Mouse (Mus musculus): Measurements from ENCODE around the gene Cdkn1b. TPM values are rescaled to one million over a fixed set of nuclear protein-coding genes. Genes with fewer than 3 reads are reported as not detected.
A peak's percentile ranks its signal among the peaks of the same experiment; 100 is the strongest.

The Cdkn1b gene
- total RNA-seq, 1 experiment from 2014 or later = 98.0 TPM

DNA sequence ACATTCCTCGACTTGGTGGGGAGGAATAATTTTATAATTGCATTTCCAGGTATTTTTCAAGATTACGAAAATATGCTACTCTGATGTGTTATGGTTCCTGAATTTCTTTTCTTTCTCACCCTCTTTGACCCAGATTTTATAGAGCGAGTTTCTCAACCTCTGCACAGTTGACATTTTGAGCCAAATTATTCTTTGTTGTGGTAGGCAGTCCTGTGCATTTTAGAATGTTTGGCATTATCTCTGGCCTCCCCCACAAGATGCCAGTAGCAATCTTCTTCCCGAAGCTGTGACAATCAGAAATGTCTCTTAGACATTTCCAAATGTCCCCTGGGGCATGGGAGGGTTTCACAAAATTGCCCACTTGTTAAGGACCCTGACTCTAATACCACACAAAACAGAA lies 3.5 kb downstream of the Cdkn1b start:
- no peak for ATAC-seq (replicated peaks in 1 of 2; ENCODE audit: insufficient read depth in 1 of 2, low FRiP score in 2 of 2, low TSS enrichment in 1 of 2, low read depth in 1 of 2, poor library complexity in 2 of 2, severe bottlenecking in 2 of 2)

GRCm38 (mm10) chr6:134924262-134924661 lies 4.1 kb downstream of the Cdkn1b start:
- no peak for ATAC-seq (replicated peaks in 1 of 2; ENCODE audit: insufficient read depth in 1 of 2, low FRiP score in 2 of 2, low TSS enrichment in 1 of 2, low read depth in 1 of 2, poor library complexity in 2 of 2, severe bottlenecking in 2 of 2)

- no peak for ATAC-seq (replicated peaks in 1 of 2; ENCODE audit: insufficient read depth in 1 of 2, low FRiP score in 2 of 2, low TSS enrichment in 1 of 2, low read depth in 1 of 2, poor library complexity in 2 of 2, severe bottlenecking in 2 of 2)
These were observed 5.6 kb downstream of the Cdkn1b start for GRCm38 (mm10) chr6:134925673-134926337.

GRCm38 (mm10) chr6:134926338-134926705 lies 6.1 kb downstream of the Cdkn1b start:
- no peak for ATAC-seq (replicated peaks in 1 of 2; ENCODE audit: insufficient read depth in 1 of 2, low FRiP score in 2 of 2, low TSS enrichment in 1 of 2, low read depth in 1 of 2, poor library complexity in 2 of 2, severe bottlenecking in 2 of 2)

GRCm38 (mm10) chr6:134926803-134927594 lies 6.8 kb downstream of the Cdkn1b start:
- ATAC-seq (replicated peaks in 1 of 2; ENCODE audit: insufficient read depth in 1 of 2, low FRiP score in 2 of 2, low TSS enrichment in 1 of 2, low read depth in 1 of 2, poor library complexity in 2 of 2, severe bottlenecking in 2 of 2) = peak; percentile 26 to 40; a peak in 2 of 4 replicates

DNA sequence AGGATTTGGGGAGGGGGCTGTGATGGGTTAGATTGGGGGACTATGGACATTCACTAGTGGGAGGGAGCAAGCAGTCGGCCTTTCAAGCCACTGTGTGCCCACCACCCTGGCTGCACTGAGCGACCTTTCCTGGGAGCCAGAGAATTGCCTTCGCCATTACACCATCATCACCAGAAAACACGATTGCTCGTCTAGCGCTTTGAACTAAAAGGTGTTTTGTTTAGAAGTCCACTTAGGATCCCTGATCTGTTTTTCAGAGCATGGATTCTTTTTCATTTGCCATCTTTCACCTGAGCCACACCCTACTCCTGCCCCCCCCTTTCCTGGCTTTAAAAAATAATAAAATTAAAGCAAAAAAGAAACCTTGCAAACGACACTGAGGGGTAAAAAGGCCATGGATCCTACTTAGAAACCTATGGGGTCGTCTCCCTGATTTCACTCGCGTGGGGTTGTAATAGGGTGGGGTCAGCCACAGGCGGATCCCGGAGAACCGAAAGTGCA lies 7.4 kb downstream of the Cdkn1b start:
- ATAC-seq (replicated peaks in 1 of 2; ENCODE audit: insufficient read depth in 1 of 2, low FRiP score in 2 of 2, low TSS enrichment in 1 of 2, low read depth in 1 of 2, poor library complexity in 2 of 2, severe bottlenecking in 2 of 2) = 0 out of 4 replicates have a peak, but pooled peaks of 1 of the 2 experiments have one; percentile 0

GRCm38 (mm10) chr6:134928096-134928888 lies 8.1 kb downstream of the Cdkn1b start:
- peak; percentile 84 to 85 for ATAC-seq (replicated peaks in 1 of 2; ENCODE audit: insufficient read depth in 1 of 2, low FRiP score in 2 of 2, low TSS enrichment in 1 of 2, low read depth in 1 of 2, poor library complexity in 2 of 2, severe bottlenecking in 2 of 2)

DNA sequence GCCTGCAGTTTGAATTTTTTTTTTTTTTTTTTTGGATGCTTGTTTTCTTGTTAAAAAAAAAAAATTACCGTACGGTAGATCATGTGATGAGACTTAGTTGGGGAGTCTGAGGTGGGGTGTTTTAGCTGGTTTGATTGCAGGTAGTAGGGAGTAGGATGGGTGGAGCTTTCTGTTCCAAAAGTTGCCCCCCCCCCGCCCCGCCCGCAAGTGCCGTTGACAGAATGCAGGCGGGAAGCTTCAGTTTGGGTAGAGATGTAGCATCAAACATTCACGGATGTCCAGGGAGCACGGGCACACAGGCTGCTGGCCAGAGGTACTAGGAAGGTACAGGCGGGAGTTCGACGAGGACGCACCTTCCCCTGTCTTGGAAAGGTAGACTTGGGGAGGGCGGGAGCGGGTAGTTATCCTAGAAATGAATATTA lies 8.7 kb downstream of the Cdkn1b start:
- ATAC-seq (replicated peaks in 1 of 2; ENCODE audit: insufficient read depth in 1 of 2, low FRiP score in 2 of 2, low TSS enrichment in 1 of 2, low read depth in 1 of 2, poor library complexity in 2 of 2, severe bottlenecking in 2 of 2) = no peak

DNA sequence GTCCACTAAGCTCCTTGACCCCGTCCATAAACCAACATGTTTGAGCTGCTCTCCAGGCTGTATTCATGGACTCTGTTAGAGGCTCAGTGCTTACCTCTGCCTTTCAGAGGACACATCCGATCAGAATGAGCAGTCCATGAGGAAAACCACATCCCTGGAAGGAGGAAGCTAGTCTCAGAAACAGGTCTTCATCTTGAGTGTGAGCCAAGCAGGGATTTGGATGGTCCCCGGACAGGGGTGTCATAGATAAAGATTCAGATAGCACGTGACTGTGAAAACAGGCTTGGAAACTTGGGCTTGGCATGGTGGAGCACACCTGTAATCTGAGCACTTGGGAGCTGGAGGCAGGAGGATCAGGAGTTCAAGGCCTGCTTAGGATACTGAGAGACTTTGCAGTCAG lies 9.7 kb downstream of the Cdkn1b start:
- ATAC-seq (replicated peaks in 1 of 2; ENCODE audit: insufficient read depth in 1 of 2, low FRiP score in 2 of 2, low TSS enrichment in 1 of 2, low read depth in 1 of 2, poor library complexity in 2 of 2, severe bottlenecking in 2 of 2) = no peak

- ATAC-seq (replicated peaks in 1 of 2; ENCODE audit: insufficient read depth in 1 of 2, low FRiP score in 2 of 2, low TSS enrichment in 1 of 2, low read depth in 1 of 2, poor library complexity in 2 of 2, severe bottlenecking in 2 of 2) = no peak
These were observed 10.2 kb downstream of the Cdkn1b start for GRCm38 (mm10) chr6:134930383-134930782.

DNA sequence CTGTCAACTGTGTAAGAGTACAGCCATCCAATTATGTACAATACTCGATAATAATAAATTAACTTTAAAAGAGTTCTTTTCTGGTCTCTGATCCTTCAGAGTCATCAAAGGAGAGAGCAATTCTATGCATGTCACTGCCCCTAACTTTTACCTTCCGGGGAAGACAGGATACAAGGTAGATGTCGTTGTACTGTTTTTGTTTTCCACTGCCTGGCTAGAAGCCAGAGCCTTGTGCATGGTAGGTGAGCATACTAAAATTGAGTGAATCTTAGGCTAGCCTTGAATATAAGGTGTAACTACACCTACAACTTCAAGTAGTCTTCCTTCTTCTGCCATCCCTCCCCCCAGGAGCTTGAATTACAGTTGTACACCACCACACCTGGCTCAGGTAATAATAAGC lies 10.9 kb downstream of the Cdkn1b start:
- ATAC-seq (replicated peaks in 1 of 2; ENCODE audit: insufficient read depth in 1 of 2, low FRiP score in 2 of 2, low TSS enrichment in 1 of 2, low read depth in 1 of 2, poor library complexity in 2 of 2, severe bottlenecking in 2 of 2) = no peak

GRCm38 (mm10) chr6:134932486-134933206 lies 12.4 kb downstream of the Cdkn1b start:
- ATAC-seq (replicated peaks in 1 of 2; ENCODE audit: insufficient read depth in 1 of 2, low FRiP score in 2 of 2, low TSS enrichment in 1 of 2, low read depth in 1 of 2, poor library complexity in 2 of 2, severe bottlenecking in 2 of 2) = no peak

DNA sequence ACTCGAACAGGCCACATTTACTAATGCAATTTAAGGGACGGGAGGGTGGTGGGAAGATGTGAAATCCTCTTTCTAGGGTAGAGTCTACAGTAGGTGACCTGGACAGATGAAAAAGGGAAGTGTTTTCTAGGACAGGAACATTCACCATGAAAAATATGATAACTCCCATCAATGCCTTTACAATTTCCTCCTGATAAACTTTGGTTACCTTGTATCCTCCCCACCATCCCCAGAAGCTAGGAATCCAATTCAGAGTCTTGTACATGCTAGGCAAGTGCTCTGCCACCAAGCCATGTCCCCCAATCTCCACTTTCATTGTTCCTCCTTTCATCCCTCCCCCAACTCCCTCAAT lies 13.0 kb downstream of the Cdkn1b start:
- no peak for ATAC-seq (replicated peaks in 1 of 2; ENCODE audit: insufficient read depth in 1 of 2, low FRiP score in 2 of 2, low TSS enrichment in 1 of 2, low read depth in 1 of 2, poor library complexity in 2 of 2, severe bottlenecking in 2 of 2)

DNA sequence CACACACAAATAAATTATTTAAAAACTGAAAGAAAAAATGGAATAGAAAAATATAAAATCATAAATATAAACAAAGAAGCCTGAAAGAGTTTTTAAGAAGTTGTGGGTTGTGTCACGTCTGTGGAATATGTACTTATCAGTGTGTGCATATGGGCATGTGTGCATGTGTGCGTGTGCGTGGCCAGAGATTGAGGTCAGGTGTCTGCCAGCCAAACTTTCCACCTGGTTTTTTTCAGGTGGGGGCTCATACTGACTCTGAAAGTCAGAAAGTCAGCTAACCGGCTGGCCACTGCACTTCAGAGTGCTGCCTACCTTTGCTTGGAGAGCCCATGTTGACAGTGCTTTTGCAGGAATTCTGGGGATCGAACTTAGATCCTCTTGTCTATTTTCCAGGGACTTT lies 14.1 kb downstream of the Cdkn1b start:
- no peak for ATAC-seq (replicated peaks in 1 of 2; ENCODE audit: insufficient read depth in 1 of 2, low FRiP score in 2 of 2, low TSS enrichment in 1 of 2, low read depth in 1 of 2, poor library complexity in 2 of 2, severe bottlenecking in 2 of 2)

DNA sequence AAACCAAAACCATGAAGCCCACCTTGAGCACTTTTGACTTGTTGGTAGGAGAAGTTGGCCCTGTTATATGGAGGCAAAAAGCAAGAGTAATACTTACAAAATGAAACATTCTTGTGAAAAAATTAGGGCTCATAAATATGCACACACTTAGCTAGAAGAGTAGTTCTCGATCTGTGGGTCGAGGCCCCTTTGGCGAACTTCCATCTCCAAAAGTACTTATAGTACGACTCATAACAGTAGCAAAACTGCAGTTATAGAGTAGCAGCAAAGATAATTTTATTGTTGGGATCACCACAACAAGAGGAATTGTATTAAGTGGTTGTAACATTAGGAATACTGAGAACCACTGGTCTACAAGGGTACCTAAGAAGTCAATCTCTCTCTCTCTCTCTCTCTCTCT lies 19.6 kb downstream of the Cdkn1b start:
- ATAC-seq (replicated peaks in 1 of 2; ENCODE audit: insufficient read depth in 1 of 2, low FRiP score in 2 of 2, low TSS enrichment in 1 of 2, low read depth in 1 of 2, poor library complexity in 2 of 2, severe bottlenecking in 2 of 2) = no peak

- ATAC-seq (replicated peaks in 1 of 2; ENCODE audit: insufficient read depth in 1 of 2, low FRiP score in 2 of 2, low TSS enrichment in 1 of 2, low read depth in 1 of 2, poor library complexity in 2 of 2, severe bottlenecking in 2 of 2) = no peak
These were observed 23.7 kb downstream of the Cdkn1b start for GRCm38 (mm10) chr6:134943759-134944407.

- no peak for ATAC-seq (replicated peaks in 1 of 2; ENCODE audit: insufficient read depth in 1 of 2, low FRiP score in 2 of 2, low TSS enrichment in 1 of 2, low read depth in 1 of 2, poor library complexity in 2 of 2, severe bottlenecking in 2 of 2)
These were observed 25.9 kb downstream of the Cdkn1b start for GRCm38 (mm10) chr6:134946054-134946453.

Measured in hematopoietic stem cell, adult 5-6 weeks (primary cell).